Mouse (Mus musculus) MEL (cell line): ENCODE data around the gene Nkx2-3. TPM values are rescaled to one million over a fixed set of nuclear protein-coding genes. Genes with fewer than 3 reads are reported as not detected.

Experiments
- DNase-seq: peaks from one replicate; pipeline ENCODE4 v3.0.0; 2011; ENCODE audit warnings: low read depth, low spot score
- H3K27ac ChIP-seq: 2 replicates; pipeline ENCODE4 v1.5.1; 2012; ENCODE audit warnings: low read depth, mild to moderate bottlenecking, control low read depth, low read length, moderate library complexity; ENCODE audit not compliant: control insufficient read depth
- H3K27me3 ChIP-seq, 2 experiments: fragments of 150-350 bp in 1 of 2; sonication (generic) in 1 of 2; 2 replicates each; pipeline ENCODE4 v1.6.1; 2012; ENCODE audit warnings: low read length in 2 of 2, mild to moderate bottlenecking in 2 of 2, improper control_type of control experiment in 1 of 2, moderate library complexity in 1 of 2; ENCODE audit not compliant: insufficient read depth in 2 of 2, control insufficient read depth in 1 of 2
- H3K36me3 ChIP-seq, 2 experiments: 2 replicates each; pipeline ENCODE4 v1.6.1; 2012 to 2014; ENCODE audit warnings: low read length in 2 of 2, improper control_type of control experiment in 1 of 2, inconsistent platforms in 1 of 2, mild to moderate bottlenecking in 1 of 2; ENCODE audit not compliant: insufficient read depth in 2 of 2, control insufficient read depth in 1 of 2
- H3K4me1 ChIP-seq, 2 experiments: fragments of 150-350 bp in 1 of 2; sonication (generic) in 1 of 2; 2 replicates each; pipeline ENCODE4 v1.6.1; 2012; ENCODE audit warnings: low read length in 2 of 2, improper control_type of control experiment in 1 of 2, mild to moderate bottlenecking in 1 of 2; ENCODE audit not compliant: insufficient read depth in 2 of 2, control insufficient read depth in 1 of 2
- H3K4me3 ChIP-seq, 2 experiments: fragments of 150-350 bp in 1 of 2; sonication (generic) in 1 of 2; 2 replicates each; pipeline ENCODE4 v1.5.1; 2012; ENCODE audit warnings: low read depth in 2 of 2, low read length in 2 of 2, mild to moderate bottlenecking in 2 of 2, moderate library complexity in 2 of 2, control low read depth in 1 of 2, improper control_type of control experiment in 1 of 2; ENCODE audit not compliant: control insufficient read depth in 1 of 2, insufficient read depth in 1 of 2
- H3K79me2 ChIP-seq: 2 replicates; pipeline ENCODE4 v1.6.1; 2012; ENCODE audit warnings: mild to moderate bottlenecking, low read length, moderate library complexity; ENCODE audit not compliant: control insufficient read depth, poor library complexity, insufficient read depth
- H3K9ac ChIP-seq: 2 replicates; pipeline ENCODE4 v1.6.1; 2012; ENCODE audit warnings: low read depth, mild to moderate bottlenecking, control low read depth, low read length, moderate library complexity; ENCODE audit not compliant: control insufficient read depth, poor library complexity, severe bottlenecking
- H3K9me3 ChIP-seq: fragments of 150-350 bp; sonication (generic); replicated peaks from 2 replicates; pipeline ENCODE4 v1.6.1; 2012; ENCODE audit warnings: mild to moderate bottlenecking, low read length, improper control_type of control experiment, moderate library complexity; ENCODE audit not compliant: insufficient read depth
- CHD1 ChIP-seq: IDR thresholded peaks from 2 replicates; pipeline ENCODE4 v1.6.1; 2012; ENCODE audit warnings: low read depth, mild to moderate bottlenecking, inconsistent platforms, low read length, improper control_type of control experiment
- CHD2 ChIP-seq: IDR thresholded peaks from 2 replicates; pipeline ENCODE4 v1.6.1; 2011; ENCODE audit warnings: low read length, improper control_type of control experiment
- CTCF ChIP-seq, 3 experiments: IDR thresholded peaks in 2 of 3; conservative IDR thresholded peaks in 1 of 3; 2 replicates each; pipeline ENCODE4 v1.5.1; 2011 to 2012; ENCODE audit warnings: low read length in 3 of 3, low read depth in 2 of 3, mild to moderate bottlenecking in 2 of 3, improper control_type of control experiment in 1 of 3, inconsistent platforms in 1 of 3, mixed read lengths in 1 of 3, moderate library complexity in 1 of 3; ENCODE audit not compliant: control insufficient read depth in 1 of 3, insufficient read depth in 1 of 3, poor library complexity in 1 of 3, severe bottlenecking in 1 of 3
- GABPA ChIP-seq: IDR thresholded peaks from 2 replicates; pipeline ENCODE4 v1.6.1; 2012; ENCODE audit warnings: low read depth, mild to moderate bottlenecking, inconsistent platforms, low read length, improper control_type of control experiment, moderate library complexity
- GATA1 ChIP-seq: IDR thresholded peaks from 2 replicates; pipeline ENCODE4 v1.6.1; 2011; ENCODE audit warnings: low read depth, low read length, improper control_type of control experiment
- HCFC1 ChIP-seq: IDR thresholded peaks from 2 replicates; pipeline ENCODE4 v1.6.1; 2012; ENCODE audit warnings: low read depth, mild to moderate bottlenecking, inconsistent platforms, low read length, improper control_type of control experiment, moderate library complexity
- JUND ChIP-seq: IDR thresholded peaks from 2 replicates; pipeline ENCODE4 v1.6.1; 2011; ENCODE audit warnings: low read depth, mild to moderate bottlenecking, improper control_type of control experiment, low read length
- MAX ChIP-seq: IDR thresholded peaks from 2 replicates; pipeline ENCODE4 v1.6.1; 2011; ENCODE audit warnings: low read length, improper control_type of control experiment
- MEF2A ChIP-seq: IDR thresholded peaks from 2 replicates; pipeline ENCODE4 v1.6.1; 2014; ENCODE audit warnings: low read depth, mild to moderate bottlenecking, inconsistent platforms, low read length, improper control_type of control experiment; ENCODE audit not compliant: poor library complexity, insufficient replicate concordance, severe bottlenecking; ENCODE audit errors: extremely low read depth
- MXI1 ChIP-seq: IDR thresholded peaks from 2 replicates; pipeline ENCODE4 v1.6.1; 2011; ENCODE audit warnings: mild to moderate bottlenecking, low read depth, low read length, improper control_type of control experiment
- MYB ChIP-seq: IDR thresholded peaks from 2 replicates; pipeline ENCODE4 v1.6.1; 2011; ENCODE audit warnings: mild to moderate bottlenecking, low read depth, low read length, improper control_type of control experiment
- MYC ChIP-seq: IDR thresholded peaks from 2 replicates; pipeline ENCODE4 v1.6.1; 2011; ENCODE audit warnings: low read depth, mild to moderate bottlenecking, low read length, improper control_type of control experiment, moderate library complexity
- POLR2AphosphoS5 ChIP-seq: IDR thresholded peaks from 2 replicates; pipeline ENCODE4 v1.6.1; 2012; ENCODE audit warnings: low read depth, borderline replicate concordance, mild to moderate bottlenecking, inconsistent platforms, low read length, moderate library complexity, mixed read lengths
- TBP ChIP-seq: IDR thresholded peaks from 2 replicates; pipeline ENCODE4 v1.8.0; 2011; ENCODE audit warnings: low read depth, low read length, improper control_type of control experiment
- TCF12 ChIP-seq: IDR thresholded peaks from 2 replicates; pipeline ENCODE4 v1.6.1; 2014; ENCODE audit warnings: low read depth, mild to moderate bottlenecking, inconsistent platforms, low read length, improper control_type of control experiment, moderate library complexity
- UBTF ChIP-seq: IDR thresholded peaks from 2 replicates; pipeline ENCODE4 v1.6.1; 2012; ENCODE audit warnings: low read depth, mild to moderate bottlenecking, inconsistent platforms, low read length, improper control_type of control experiment, moderate library complexity, borderline replicate concordance; ENCODE audit not compliant: insufficient read depth
- USF2 ChIP-seq, 2 experiments: IDR thresholded peaks; 2 replicates each; pipeline ENCODE4 v1.6.1; 2011 to 2012; ENCODE audit warnings: improper control_type of control experiment in 2 of 2, low read length in 2 of 2, borderline replicate concordance in 1 of 2, inconsistent platforms in 1 of 2, low read depth in 1 of 2, mild to moderate bottlenecking in 1 of 2; ENCODE audit not compliant: insufficient read depth in 1 of 2
- ZC3H11A ChIP-seq: IDR thresholded peaks from 2 replicates; pipeline ENCODE4 v1.6.1; 2012; ENCODE audit warnings: low read depth, mild to moderate bottlenecking, inconsistent platforms, low read length, improper control_type of control experiment
- ZMIZ1 ChIP-seq: IDR thresholded peaks from 2 replicates; pipeline ENCODE4 v1.6.1; 2012; ENCODE audit warnings: low read depth, mild to moderate bottlenecking, inconsistent platforms, low read length, improper control_type of control experiment, moderate library complexity
- ZNF384 ChIP-seq: IDR thresholded peaks from 2 replicates; pipeline ENCODE4 v1.6.1; 2012; ENCODE audit warnings: low read depth, mild to moderate bottlenecking, inconsistent platforms, low read length, improper control_type of control experiment
- polyA plus RNA-seq, 2 experiments: library from polyadenylated mRNA; stranded (reverse) in 1 of 2; unstranded in 1 of 2; fragments of >175 nt in 1 of 2; fragments of >200 nt in 1 of 2; gene quantifications; 2 replicates each; pipeline versions ENCODE4 v1.2.1 to v1.2.4; 2012; ENCODE audit warnings: low replicate concordance in 2 of 2, low read depth in 1 of 2; ENCODE audit not compliant: insufficient read length in 2 of 2, insufficient read depth in 1 of 2, missing spikeins in 1 of 2
- total RNA-seq: library from RNA; depleted of rRNA; stranded (reverse); fragments of 300-350 nt; gene quantifications from 2 replicates; pipeline ENCODE4 v1.2.3, GENCODE M21; 2012

Gene Nkx2-3
- total and polyA plus RNA-seq, 3 experiments = not detected

GRCm38 (mm10) chr19:43608711-43609457 lies 3.2 kb upstream of the Nkx2-3 start:
- TF ChIP-seq TCF12 (no peak), ZC3H11A (no peak), CHD1 (no peak), HCFC1 (no peak), GABPA (no peak), CTCF (IDR thresholded peaks at IDR 0.05 in 2 of 3, conservative IDR thresholded peaks at IDR 0.05 in 1 of 3; ENCODE audit: control insufficient read depth in 1 of 3, insufficient read depth in 1 of 3, low read depth in 2 of 3, low read length in 3 of 3, poor library complexity in 1 of 3, severe bottlenecking in 1 of 3) (no peak), MYB (no peak), JUND (no peak), MEF2A (no peak), MYC (no peak)
- Histone ChIP-seq H3K4me1 (peaks cover 0 to 2% of the 10 kb centered on the region in 2 experiments; a peak in 1 of 4 replicates), H3K9me3 (no peaks in the 10 kb centered on the region), H3K27ac (no peak overlapping the region), H3K9ac (no peak overlapping the region), H3K27me3 (peaks cover 3 to 8% of the 10 kb centered on the region in 2 experiments), H3K36me3 (peaks cover 0 to 5% of the 10 kb centered on the region in 2 experiments; a peak in 1 of 4 replicates), H3K79me2 (no peaks in the 10 kb centered on the region), H3K4me3 (no peak overlapping the region)
- DNase-seq = no peak

GRCm38 (mm10) chr19:43609458-43610330 lies 2.4 kb upstream of the Nkx2-3 start:
- H3K9ac ChIP-seq = no peak overlapping the region
- DNase-seq = no peak
- peaks cover 0 to 2% of the 10 kb centered on the region in 2 experiments; a peak in 1 of 4 replicates for H3K4me1 ChIP-seq
- TF ChIP-seq TCF12 (no peak), MYB (no peak), CHD1 (no peak), GATA1 (no peak), TBP (no peak), ZMIZ1 (no peak), CHD2 (no peak), POLR2AphosphoS5 (no peak), ZNF384 (no peak), CTCF (IDR thresholded peaks at IDR 0.05 in 2 of 3, conservative IDR thresholded peaks at IDR 0.05 in 1 of 3; ENCODE audit: control insufficient read depth in 1 of 3, insufficient read depth in 1 of 3, low read depth in 2 of 3, low read length in 3 of 3, poor library complexity in 1 of 3, severe bottlenecking in 1 of 3) (no peak), UBTF (no peak), MXI1 (no peak), USF2 (IDR thresholded peaks at IDR 0.05; ENCODE audit: borderline replicate concordance in 1 of 2, insufficient read depth in 1 of 2, low read depth in 1 of 2, low read length in 2 of 2) (no peak), MAX (no peak)
- H3K27ac ChIP-seq = no peak overlapping the region
- H3K4me3 ChIP-seq = no peak overlapping the region
- H3K27me3 ChIP-seq = peaks cover 3 to 6% of the 10 kb centered on the region in 2 experiments
- no peaks in the 10 kb centered on the region for H3K79me2 ChIP-seq
- no peaks in the 10 kb centered on the region for H3K9me3 ChIP-seq
- H3K36me3 ChIP-seq = peaks cover 0 to 5% of the 10 kb centered on the region in 2 experiments; a peak in 1 of 4 replicates
